Mouse (Mus musculus): ENCODE measurements around the gene Tmem217. TPM values are rescaled to one million over a fixed set of nuclear protein-coding genes. Genes with fewer than 3 reads are reported as not detected.

The Tmem217 gene
- polyA plus RNA-seq, 1 experiment = not detected

DNA sequence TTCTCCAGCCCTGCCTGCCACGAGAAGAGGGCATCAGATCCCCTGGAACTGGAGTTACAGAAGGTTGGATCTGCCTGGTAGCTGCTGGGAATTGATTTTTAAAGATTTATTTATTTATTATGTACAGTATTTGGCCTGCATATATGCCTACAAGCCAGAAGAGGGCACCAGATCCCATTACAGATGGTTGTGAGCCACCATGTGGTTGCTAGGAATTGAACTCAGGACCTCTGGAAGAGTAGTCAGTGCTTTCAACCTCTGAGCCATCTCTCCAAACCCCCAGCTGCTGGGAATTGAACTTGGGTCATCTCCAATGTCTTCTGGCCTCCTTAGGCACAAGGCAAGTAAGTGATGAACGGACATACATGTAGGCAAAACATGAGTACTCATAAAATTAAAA lies 8.1 kb downstream of the Tmem217 start:
- no peak overlapping the region for H3K27ac ChIP-seq (ENCODE audit: insufficient read depth, low read length)
- H3K4me3 ChIP-seq (ENCODE audit: extremely low read depth, insufficient read depth, insufficient read length) = no peak overlapping the region
- H3K36me3 ChIP-seq (ENCODE audit: control insufficient read depth, insufficient read depth, low read length) = no peaks in the 10 kb centered on the region
- H3K4me1 ChIP-seq (ENCODE audit: control insufficient read depth, insufficient read depth, insufficient read length) = no peaks in the 10 kb centered on the region
- WGBS = 91% methylated on average over 2 of the region's 2 CpGs
- H3K27me3 ChIP-seq (ENCODE audit: control insufficient read depth, insufficient read depth, low read length) = no peaks in the 10 kb centered on the region
- no peak for DNase-seq (ENCODE audit: low read depth in 1 of 2, low spot score in 2 of 2)
- TF ChIP-seq POLR2A (IDR thresholded peaks at IDR 0.05; ENCODE audit: low read depth, low read length) = no peak
- TF ChIP-seq CTCF (IDR thresholded peaks at IDR 0.05; ENCODE audit: extremely low read depth, insufficient read depth, insufficient read length, insufficient replicate concordance) = no peak

DNA sequence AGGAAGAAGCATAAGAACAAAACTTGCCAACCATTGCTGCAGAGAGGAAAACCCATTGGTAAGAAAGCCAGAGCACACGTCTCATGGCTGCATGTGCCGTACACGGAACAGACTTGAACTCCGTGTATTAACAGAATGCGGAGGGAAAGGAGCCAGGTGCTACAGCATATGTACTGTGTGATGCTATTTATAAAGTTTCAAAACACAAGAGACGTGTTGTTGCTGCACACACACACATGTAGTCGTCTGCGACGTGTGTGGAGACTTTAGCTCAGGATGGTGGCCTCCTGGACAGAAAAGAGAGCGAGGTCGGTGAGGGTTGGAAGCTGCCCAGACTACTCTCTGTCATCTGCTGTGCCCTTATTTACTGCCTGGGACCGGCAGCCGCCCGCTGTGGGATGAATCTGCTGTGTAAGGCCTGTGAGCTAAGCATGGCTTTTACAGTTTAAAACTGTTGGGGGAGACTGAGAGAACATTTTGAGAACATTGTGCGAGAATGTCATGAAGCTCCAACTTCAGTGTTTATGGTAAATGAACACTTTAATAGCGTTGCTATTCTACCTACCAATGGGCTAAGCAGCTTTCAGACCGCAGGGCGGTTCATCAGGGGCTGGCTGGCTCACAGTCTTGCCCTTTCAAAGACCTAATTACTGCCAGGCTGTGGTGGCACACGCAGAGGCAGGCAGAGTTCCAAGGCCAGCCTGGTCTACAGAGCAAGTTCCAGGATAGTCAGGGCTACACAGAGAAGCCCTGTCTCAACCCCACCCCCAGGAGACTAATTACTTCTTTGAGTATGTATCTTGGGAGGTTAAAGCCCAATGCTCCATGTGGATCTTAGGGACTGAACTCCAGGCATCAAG lies 9.1 kb downstream of the Tmem217 start:
- Histone ChIP-seq H3K4me3 (ENCODE audit: extremely low read depth, insufficient read depth, insufficient read length) (no peak overlapping the region), H3K27ac (ENCODE audit: insufficient read depth, low read length) (no peak overlapping the region), H3K36me3 (ENCODE audit: control insufficient read depth, insufficient read depth, low read length) (no peaks in the 10 kb centered on the region), H3K4me1 (ENCODE audit: control insufficient read depth, insufficient read depth, insufficient read length) (no peaks in the 10 kb centered on the region), H3K27me3 (ENCODE audit: control insufficient read depth, insufficient read depth, low read length) (no peaks in the 10 kb centered on the region)
- WGBS = 95% methylated on average over 19 of the region's 19 CpGs
- no peak for DNase-seq (ENCODE audit: low read depth in 1 of 2, low spot score in 2 of 2)
- TF ChIP-seq POLR2A (IDR thresholded peaks at IDR 0.05; ENCODE audit: low read depth, low read length) (no peak), CTCF (IDR thresholded peaks at IDR 0.05; ENCODE audit: extremely low read depth, insufficient read depth, insufficient read length, insufficient replicate concordance) (no peak)

DNA sequence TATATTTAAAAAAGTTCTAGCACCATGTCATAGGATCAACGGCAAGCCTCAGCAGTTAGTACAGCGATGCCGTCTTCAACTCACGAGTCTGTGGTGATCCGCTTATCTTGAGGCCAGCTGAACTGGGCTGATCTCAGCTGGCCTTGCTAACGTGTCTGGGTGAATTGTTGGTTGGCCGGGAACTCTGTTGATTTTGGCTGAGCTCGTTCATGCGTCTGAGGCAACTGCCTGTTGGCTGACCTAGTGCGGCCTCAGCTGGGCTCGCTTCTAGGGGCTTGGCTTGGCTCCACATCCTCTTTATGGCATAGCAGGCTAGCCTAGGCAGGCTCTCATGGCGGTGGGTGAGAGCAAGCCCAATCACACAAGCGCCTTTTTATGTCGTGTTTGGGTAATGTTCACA lies 10.8 kb downstream of the Tmem217 start:
- 83% methylated on average over 14 of the region's 14 CpGs for WGBS
- H3K27me3 ChIP-seq (ENCODE audit: control insufficient read depth, insufficient read depth, low read length) = no peaks in the 10 kb centered on the region
- H3K4me3 ChIP-seq (ENCODE audit: extremely low read depth, insufficient read depth, insufficient read length) = no peak overlapping the region
- no peaks in the 10 kb centered on the region for H3K4me1 ChIP-seq (ENCODE audit: control insufficient read depth, insufficient read depth, insufficient read length)
- no peaks in the 10 kb centered on the region for H3K36me3 ChIP-seq (ENCODE audit: control insufficient read depth, insufficient read depth, low read length)
- no peak for DNase-seq (ENCODE audit: low read depth in 1 of 2, low spot score in 2 of 2)
- no peak overlapping the region for H3K27ac ChIP-seq (ENCODE audit: insufficient read depth, low read length)
- TF ChIP-seq POLR2A (IDR thresholded peaks at IDR 0.05; ENCODE audit: low read depth, low read length) (no peak), CTCF (IDR thresholded peaks at IDR 0.05; ENCODE audit: extremely low read depth, insufficient read depth, insufficient read length, insufficient replicate concordance) (no peak)

DNA sequence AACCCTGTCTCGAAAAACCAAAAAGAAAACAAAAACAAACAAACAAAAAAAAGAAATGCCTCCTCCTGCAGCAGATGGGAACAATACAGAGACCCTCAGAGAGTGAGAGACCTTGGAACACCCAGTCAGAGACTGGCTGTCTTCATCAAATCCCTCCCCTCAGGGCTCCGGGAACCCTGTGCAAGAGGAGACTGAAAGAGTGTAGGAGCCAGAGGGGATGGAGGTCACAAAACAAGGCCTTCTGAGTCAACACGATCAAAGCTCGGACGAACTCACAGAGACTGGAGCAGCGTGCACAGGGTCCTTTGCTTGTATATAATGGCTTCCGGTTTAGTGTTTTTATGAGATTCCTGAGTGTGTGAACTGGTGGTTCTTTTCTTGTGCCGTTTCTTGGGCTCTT lies 11.8 kb downstream of the Tmem217 start:
- Histone ChIP-seq H3K27ac (ENCODE audit: insufficient read depth, low read length) (no peak overlapping the region), H3K36me3 (ENCODE audit: control insufficient read depth, insufficient read depth, low read length) (no peaks in the 10 kb centered on the region), H3K4me3 (ENCODE audit: extremely low read depth, insufficient read depth, insufficient read length) (no peak overlapping the region), H3K27me3 (ENCODE audit: control insufficient read depth, insufficient read depth, low read length) (0 out of 2 replicates have a peak, but pooled peaks cover 1% of the 10 kb centered on the region), H3K4me1 (ENCODE audit: control insufficient read depth, insufficient read depth, insufficient read length) (no peaks in the 10 kb centered on the region)
- 90% methylated on average over 8 of the region's 8 CpGs for WGBS
- DNase-seq (ENCODE audit: low read depth in 1 of 2, low spot score in 2 of 2) = no peak
- TF ChIP-seq POLR2A (IDR thresholded peaks at IDR 0.05; ENCODE audit: low read depth, low read length) = no peak
- no peak for TF ChIP-seq CTCF (IDR thresholded peaks at IDR 0.05; ENCODE audit: extremely low read depth, insufficient read depth, insufficient read length, insufficient replicate concordance)

DNA sequence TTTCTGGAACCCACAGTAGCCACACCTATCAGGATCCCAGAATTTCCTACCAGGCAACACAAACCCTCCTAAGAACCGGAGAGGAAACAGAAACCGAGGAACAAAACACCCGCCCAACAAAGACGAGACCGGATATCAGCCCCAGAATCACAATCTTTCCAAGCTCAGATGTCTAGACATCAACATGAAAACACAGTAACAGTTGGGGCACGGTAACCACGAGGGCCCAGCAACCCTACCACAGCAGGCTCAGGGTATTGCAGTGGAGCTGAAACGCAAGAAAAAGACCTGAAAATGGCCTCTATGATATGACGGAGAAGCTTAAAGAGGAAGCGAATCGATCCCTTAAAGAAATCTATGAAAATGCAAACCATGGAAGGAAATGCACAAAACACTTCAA lies 18.3 kb downstream of the Tmem217 start:
- Histone ChIP-seq H3K4me1 (ENCODE audit: control insufficient read depth, insufficient read depth, insufficient read length) (peaks cover 5% of the 10 kb centered on the region; the same call in 1 of the 2 replicates), H3K4me3 (ENCODE audit: extremely low read depth, insufficient read depth, insufficient read length) (no peak overlapping the region), H3K36me3 (ENCODE audit: control insufficient read depth, insufficient read depth, low read length) (no peaks in the 10 kb centered on the region), H3K27ac (ENCODE audit: insufficient read depth, low read length) (peak overlapping the region; percentile 50; the same call in 1 of the 2 replicates), H3K27me3 (ENCODE audit: control insufficient read depth, insufficient read depth, low read length) (0 out of 2 replicates have a peak, but pooled peaks cover 1% of the 10 kb centered on the region)
- no peak for DNase-seq (ENCODE audit: low read depth in 1 of 2, low spot score in 2 of 2)
- 63% methylated on average over 11 of the region's 11 CpGs for WGBS
- TF ChIP-seq POLR2A (IDR thresholded peaks at IDR 0.05; ENCODE audit: low read depth, low read length) (no peak), CTCF (IDR thresholded peaks at IDR 0.05; ENCODE audit: extremely low read depth, insufficient read depth, insufficient read length, insufficient replicate concordance) (no peak)

DNA sequence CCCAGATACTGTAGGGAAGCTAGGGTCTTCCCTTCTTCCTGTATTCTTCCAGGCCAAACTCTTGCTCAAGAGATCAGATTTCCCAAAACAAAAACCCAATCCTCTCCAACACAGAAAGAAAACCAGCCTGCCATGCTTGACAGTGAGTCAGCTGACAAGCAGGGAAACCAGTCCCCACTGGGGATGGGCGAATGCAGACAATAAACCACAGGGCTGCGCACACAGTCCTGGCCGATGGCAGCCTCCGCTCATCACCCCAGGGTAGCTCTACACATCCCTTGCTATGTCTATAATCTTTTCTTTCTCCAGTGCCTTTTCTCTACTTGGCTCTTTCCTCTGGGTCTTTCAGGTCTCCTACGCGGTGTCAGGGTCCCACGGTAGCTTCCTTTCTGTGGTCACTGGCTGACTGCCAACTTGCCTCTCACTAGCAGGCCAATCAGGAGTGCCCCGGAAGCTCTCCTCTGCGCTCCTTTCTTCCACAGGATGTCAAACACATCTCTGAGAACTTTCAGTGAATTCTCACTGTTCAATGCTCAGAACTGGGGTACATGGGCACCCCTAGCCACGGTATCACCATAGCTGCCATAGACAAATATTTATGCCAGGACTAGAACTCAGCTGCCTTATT lies 20.3 kb downstream of the Tmem217 start:
- peaks cover 5% of the 10 kb centered on the region; the same call in 1 of the 2 replicates for H3K4me1 ChIP-seq (ENCODE audit: control insufficient read depth, insufficient read depth, insufficient read length)
- no peaks in the 10 kb centered on the region for H3K36me3 ChIP-seq (ENCODE audit: control insufficient read depth, insufficient read depth, low read length)
- peak; percentile 60 to 73 for DNase-seq (ENCODE audit: low read depth in 1 of 2, low spot score in 2 of 2)
- WGBS = 3% methylated on average over 10 of the region's 10 CpGs
- peak overlapping the region; percentile 58 for H3K27ac ChIP-seq (ENCODE audit: insufficient read depth, low read length)
- 0 out of 2 replicates have a peak, but pooled peaks cover 1% of the 10 kb centered on the region for H3K27me3 ChIP-seq (ENCODE audit: control insufficient read depth, insufficient read depth, low read length)
- H3K4me3 ChIP-seq (ENCODE audit: extremely low read depth, insufficient read depth, insufficient read length) = no peak overlapping the region
- TF ChIP-seq CTCF (IDR thresholded peaks at IDR 0.05; ENCODE audit: extremely low read depth, insufficient read depth, insufficient read length, insufficient replicate concordance) (no peak), POLR2A (IDR thresholded peaks at IDR 0.05; ENCODE audit: low read depth, low read length) (no peak)

Data from spleen, adult 2 months (tissue).